Mouse (Mus musculus) hindbrain, embryonic 15.5 days (tissue): ENCODE data around the gene BC030499. TPM values are rescaled to one million over a fixed set of nuclear protein-coding genes. Genes with fewer than 3 reads are reported as not detected.

Experiments
- ATAC-seq: fragments of 200-750 bp; cut with Nextera tagmentation; 2 replicates; pipeline ENCODE4 v1.8.0; 2017; ENCODE audit warnings: low read depth, moderate number of reproducible peaks, moderate TSS enrichment; ENCODE audit not compliant: low FRiP score
- H3K27ac ChIP-seq: fragments of 300-500 bp; sonication (generic); replicated peaks from 2 replicates; pipeline ENCODE4 v1.5.1; 2015; ENCODE audit warnings: mild to moderate bottlenecking, inconsistent platforms
- H3K27me3 ChIP-seq: fragments of 300-500 bp; sonication (generic); 2 replicates; pipeline ENCODE4 v1.6.1; 2015; ENCODE audit warnings: control low read depth, inconsistent platforms
- H3K36me3 ChIP-seq: fragments of 300-500 bp; sonication (generic); 2 replicates; pipeline ENCODE4 v1.6.1; 2015; ENCODE audit warnings: control low read depth, inconsistent platforms
- H3K4me1 ChIP-seq: fragments of 300-500 bp; sonication (generic); replicated peaks from 2 replicates; pipeline ENCODE4 v1.6.1; 2015; ENCODE audit warnings: control low read depth, inconsistent platforms
- H3K4me2 ChIP-seq: fragments of 300-500 bp; sonication (generic); 2 replicates; pipeline ENCODE4 v1.6.1; 2015; ENCODE audit warnings: moderate library complexity, mild to moderate bottlenecking, inconsistent platforms
- H3K4me3 ChIP-seq: fragments of 300-500 bp; sonication (generic); 2 replicates; pipeline ENCODE4 v1.5.1; 2015; ENCODE audit warnings: mild to moderate bottlenecking, inconsistent platforms
- H3K9ac ChIP-seq: fragments of 300-500 bp; sonication (generic); 2 replicates; pipeline ENCODE4 v1.6.1; 2015; ENCODE audit warnings: inconsistent platforms
- H3K9me3 ChIP-seq: fragments of 300-500 bp; sonication (generic); 2 replicates; pipeline ENCODE4 v1.6.1; 2016; ENCODE audit warnings: control low read depth, inconsistent platforms
- WGBS: fragments of 180-500 bp; shearing (Covaris S2); methylation state at CpG from one replicate; pipeline ENCODE4 v1.1.7; 2015; 5-methylcytosine and 5-hydroxymethylcytosine counted together
- polyA plus RNA-seq: library from polyadenylated mRNA; unstranded; fragments of >200 nt; fragmentation: Nextera tagmentation; extraction: Ambion mirVana; gene quantifications from 2 replicates; pipeline ENCODE4 v1.2.1, GENCODE M21; 2015

The BC030499 gene
- polyA plus RNA-seq, 1 experiment from 2014 or later = 0.32 TPM

DNA sequence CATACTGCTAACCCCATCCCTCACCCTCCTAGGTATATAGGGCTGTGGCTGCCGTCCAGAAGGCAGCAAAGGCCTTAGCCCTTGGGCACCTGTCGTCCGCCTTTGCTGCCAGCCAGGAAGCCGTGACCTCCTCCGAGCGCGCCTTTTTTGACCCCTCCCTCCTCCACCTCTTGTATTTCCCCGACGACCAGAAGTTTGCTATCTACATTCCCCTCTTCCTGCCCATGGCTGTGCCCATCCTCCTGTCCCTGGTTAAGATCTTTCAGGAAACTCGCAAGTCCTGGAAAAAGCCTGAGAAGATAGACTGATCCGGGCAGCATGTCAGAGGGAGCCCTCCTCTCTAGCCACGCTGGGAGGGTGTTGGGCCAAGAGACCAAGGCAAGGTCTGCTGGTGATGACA lies 51.1 kb downstream of the BC030499 start:
- H3K4me1 ChIP-seq = peaks cover 35% of the 10 kb centered on the region
- H3K36me3 ChIP-seq = peaks cover 39% of the 10 kb centered on the region
- H3K4me2 ChIP-seq = no peak overlapping the region
- H3K9ac ChIP-seq = no peak overlapping the region
- H3K4me3 ChIP-seq = no peak overlapping the region
- H3K9me3 ChIP-seq = no peaks in the 10 kb centered on the region
- ATAC-seq = no peak
- no peaks in the 10 kb centered on the region for H3K27me3 ChIP-seq
- no peak overlapping the region for H3K27ac ChIP-seq
- WGBS = 89% methylated on average over 12 of the region's 12 CpGs

DNA sequence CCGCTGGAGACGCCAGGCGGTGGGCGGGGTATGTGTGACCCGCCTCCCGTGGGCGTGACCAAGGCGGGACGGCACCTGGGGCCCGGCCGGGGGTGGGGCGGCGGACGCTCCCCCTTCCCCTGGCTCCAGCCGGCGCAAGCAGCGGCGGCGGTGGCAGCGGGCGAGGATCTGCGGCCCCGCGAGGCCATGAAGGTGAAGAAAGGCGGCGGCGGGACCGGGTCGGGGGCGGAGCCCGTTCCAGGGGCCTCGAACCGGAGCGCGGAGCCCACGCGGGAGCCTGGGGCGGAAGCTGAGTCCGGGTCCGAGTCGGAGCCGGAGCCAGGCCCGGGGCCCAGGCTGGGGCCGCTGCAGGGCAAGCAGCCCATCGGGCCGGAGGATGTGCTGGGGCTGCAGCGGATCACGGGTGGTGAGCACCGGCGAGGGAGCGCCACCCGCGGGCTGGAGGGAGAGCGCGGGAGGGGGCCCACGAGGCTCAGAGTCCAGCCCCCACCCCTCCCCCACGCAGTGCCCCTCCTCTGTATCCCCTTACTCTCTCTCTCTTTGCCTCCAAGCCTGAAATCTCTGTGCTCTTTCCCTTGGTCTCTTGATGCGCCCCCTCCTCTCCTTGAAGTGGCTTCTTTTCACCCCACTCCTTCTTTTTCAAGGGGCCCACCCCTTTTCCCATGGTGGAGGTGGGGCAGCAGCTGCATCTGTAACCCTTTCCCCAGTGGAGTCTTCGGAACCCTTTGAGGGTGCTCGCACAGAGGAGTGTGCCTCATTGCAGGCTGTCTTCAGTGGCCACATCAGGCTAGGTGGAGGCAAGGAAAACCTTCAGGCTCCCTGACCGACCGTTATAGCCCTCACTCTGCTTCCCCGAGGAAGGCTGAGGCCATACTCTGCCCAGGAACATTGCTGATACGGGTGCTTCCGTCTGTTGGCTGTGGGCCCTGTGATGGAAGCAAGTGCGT lies 53.0 kb downstream of the BC030499 start, which contains the start of gene Unc119:
Unc119 (plus strand) TSS at position 102 of the 947 bp plus-strand sequence.
- peak within 1 kb of the TSS; percentile 91 for H3K27ac ChIP-seq
- H3K4me2 ChIP-seq = peak within 1 kb of the TSS; percentile 74
- peak within 1 kb of the TSS; percentile 97 for H3K9ac ChIP-seq
- no peaks in the 10 kb centered on the region for H3K27me3 ChIP-seq
- no peaks in the 10 kb centered on the region for H3K9me3 ChIP-seq
- under 1% methylated on average over 40 of the region's 66 CpGs for WGBS
- H3K4me3 ChIP-seq = peak within 1 kb of the TSS; percentile 94
- peak; percentile 85 for ATAC-seq
- H3K36me3 ChIP-seq = peaks cover 32% of the 10 kb centered on the region
- peaks cover 42% of the 10 kb centered on the region for H3K4me1 ChIP-seq

DNA sequence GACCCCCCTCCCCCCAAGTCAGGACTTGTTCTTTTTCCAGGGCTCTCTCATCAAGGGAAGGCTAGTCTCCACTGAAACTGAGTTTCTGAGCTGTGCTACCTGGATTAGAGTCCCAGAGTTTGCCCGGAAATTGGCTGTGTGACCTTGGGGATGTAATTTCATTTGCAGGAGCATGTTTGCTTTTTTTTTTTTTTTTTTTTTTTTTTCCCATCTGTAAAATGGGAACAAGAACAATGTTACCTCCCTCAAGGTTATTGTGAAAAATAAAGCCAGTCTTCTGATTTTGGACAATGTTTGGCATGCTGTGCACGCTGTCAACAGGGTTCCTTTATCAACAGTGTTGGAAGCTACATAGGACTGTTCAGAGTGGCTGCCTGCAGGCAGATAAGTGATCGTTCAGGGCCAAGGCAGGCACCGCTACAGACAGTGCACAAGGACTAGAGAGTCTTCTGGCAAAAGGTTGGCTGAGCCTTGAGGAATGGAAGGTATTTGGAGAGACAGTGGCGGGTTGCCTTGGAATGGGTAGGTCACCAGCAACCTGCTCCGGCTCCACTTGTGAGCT lies 53.8 kb downstream of the BC030499 start:
- Histone ChIP-seq H3K4me1 (peaks cover 42% of the 10 kb centered on the region), H3K36me3 (peaks cover 29% of the 10 kb centered on the region), H3K4me3 (peak overlapping the region; percentile 94), H3K4me2 (peak overlapping the region; percentile 74), H3K9me3 (no peaks in the 10 kb centered on the region), H3K27ac (peak overlapping the region; percentile 91), H3K27me3 (no peaks in the 10 kb centered on the region), H3K9ac (peak overlapping the region; percentile 97)
- WGBS = 77% methylated on average over 6 of the region's 6 CpGs
- no peak for ATAC-seq

DNA sequence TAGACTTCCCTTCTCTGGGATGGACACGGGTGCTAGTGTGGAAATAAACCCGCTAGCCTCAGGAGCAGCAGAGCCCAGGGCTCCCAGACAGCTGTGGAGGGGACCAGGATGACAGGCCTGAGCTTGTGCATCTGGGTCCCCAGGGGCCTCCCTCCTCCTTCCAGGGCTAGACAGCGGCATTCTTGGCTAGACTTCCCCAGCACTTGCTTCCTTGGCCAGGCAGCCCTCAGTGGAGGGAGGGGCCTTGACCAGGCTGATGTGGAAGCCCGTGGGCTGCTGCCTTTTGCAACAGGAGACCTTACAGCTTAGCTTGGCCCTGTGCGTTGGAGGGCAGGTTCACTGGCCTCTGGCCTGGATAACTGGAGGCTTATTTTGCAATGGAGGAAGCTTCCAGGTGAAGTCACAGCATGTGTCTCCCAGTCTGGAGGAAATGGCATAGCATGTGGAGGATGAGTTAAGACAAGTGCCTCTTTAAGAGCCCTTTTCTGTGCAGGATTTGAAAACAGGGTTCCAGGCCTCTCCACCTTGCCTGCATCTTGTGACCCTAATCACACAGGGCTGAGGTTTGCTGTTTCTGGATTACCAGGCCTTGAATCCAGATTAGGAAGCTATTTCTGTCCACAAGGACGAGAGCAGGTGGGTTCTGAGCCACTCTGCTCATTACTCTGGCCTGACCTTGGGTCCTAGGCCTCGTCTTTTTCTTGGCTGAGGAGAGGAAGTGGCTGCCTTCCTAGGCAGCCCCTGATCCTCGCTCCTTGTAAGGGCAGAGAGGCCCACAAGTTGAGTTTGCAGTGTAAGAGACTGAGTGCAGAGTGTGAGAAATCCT lies 54.5 kb downstream of the BC030499 start:
- no peak overlapping the region for H3K27ac ChIP-seq
- H3K9ac ChIP-seq = peak overlapping the region; percentile 17; the same call in 1 of the 2 replicates
- peaks cover 42% of the 10 kb centered on the region for H3K4me1 ChIP-seq
- H3K4me2 ChIP-seq = peak overlapping the region; percentile 74
- H3K9me3 ChIP-seq = no peaks in the 10 kb centered on the region
- no peak for ATAC-seq
- peaks cover 23% of the 10 kb centered on the region for H3K36me3 ChIP-seq
- H3K4me3 ChIP-seq = peak overlapping the region; percentile 94
- WGBS = 59% methylated on average over 8 of the region's 8 CpGs
- no peaks in the 10 kb centered on the region for H3K27me3 ChIP-seq

DNA sequence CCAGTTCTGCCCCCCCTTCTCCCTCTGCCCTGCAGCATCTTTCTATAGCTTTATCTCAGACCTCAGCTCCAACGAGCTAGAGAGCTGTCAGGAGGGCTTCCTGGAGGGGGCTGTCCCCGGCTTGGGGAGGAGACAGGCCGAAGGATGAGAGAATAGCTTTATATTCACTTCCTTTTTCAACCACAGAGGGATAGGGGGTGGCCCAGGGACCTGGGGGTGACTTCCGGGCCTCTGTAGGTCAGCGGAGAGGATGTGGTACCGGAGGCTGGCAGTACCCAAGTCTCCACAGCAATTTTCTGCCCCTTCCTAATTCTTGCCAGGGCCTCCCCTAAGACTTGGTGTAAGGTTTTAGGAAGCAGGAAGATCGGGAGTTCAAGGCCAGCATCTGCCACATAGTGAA lies 55.2 kb downstream of the BC030499 start:
- Histone ChIP-seq H3K9ac (no peak overlapping the region), H3K27ac (no peak overlapping the region), H3K4me2 (peak overlapping the region; percentile 74; the same call in 1 of the 2 replicates), H3K36me3 (peaks cover 18% of the 10 kb centered on the region), H3K4me1 (peaks cover 42% of the 10 kb centered on the region), H3K27me3 (no peaks in the 10 kb centered on the region), H3K9me3 (no peaks in the 10 kb centered on the region), H3K4me3 (no peak overlapping the region)
- no peak for ATAC-seq
- WGBS = 86% methylated on average over 7 of the region's 7 CpGs

Other genes with a start within 250 kb of the BC030499 start
- gene Eral1, start 210.5 kb upstream of the BC030499 start, polyA plus RNA-seq = 30.9 and 32.5 TPM in 2 replicates
- 24.0 and 33.3 TPM in 2 replicates for gene Fam222b, start 196.2 kb upstream of the BC030499 start, polyA plus RNA-seq
- gene Traf4, start 125.3 kb upstream of the BC030499 start, polyA plus RNA-seq = 98.7 and 102 TPM in 2 replicates
- 7.5 and 8.5 TPM in 2 replicates for gene Nek8, start 114.2 kb upstream of the BC030499 start, polyA plus RNA-seq
- gene Tlcd1, start 114.1 kb upstream of the BC030499 start, polyA plus RNA-seq = 12.8 and 13.2 TPM in 2 replicates
- 743 and 824 TPM in 2 replicates for gene Rpl23a, start 107.3 kb upstream of the BC030499 start, polyA plus RNA-seq
- gene Rab34, start 102.4 kb upstream of the BC030499 start, polyA plus RNA-seq = 58.0 and 65.7 TPM in 2 replicates
- 3.1 and 3.2 TPM in 2 replicates for gene Proca1, start 97.4 kb upstream of the BC030499 start, polyA plus RNA-seq
- 91.6 and 92.1 TPM in 2 replicates for gene Sdf2, start 45.1 kb upstream of the BC030499 start, polyA plus RNA-seq
- 24.8 and 27.4 TPM in 2 replicates for gene Supt6, start 44.9 kb upstream of the BC030499 start, polyA plus RNA-seq
- gene 2610507B11Rik, start 29.1 kb upstream of the BC030499 start, polyA plus RNA-seq = 50.9 and 65.0 TPM in 2 replicates
- 9.7 and 14.0 TPM in 2 replicates for gene Spag5, start 10.7 kb downstream of the BC030499 start, polyA plus RNA-seq
- gene Aldoc, start 32.1 kb downstream of the BC030499 start, polyA plus RNA-seq = 318 and 319 TPM in 2 replicates
- 84.6 and 92.9 TPM in 2 replicates for gene Pigs, start 37.6 kb downstream of the BC030499 start, polyA plus RNA-seq
- gene Unc119, start 52.6 kb downstream of the BC030499 start, polyA plus RNA-seq = 88.3 and 94.3 TPM in 2 replicates
- gene Foxn1, start 95.7 kb downstream of the BC030499 start, polyA plus RNA-seq = not detected in 2 replicates
- not detected in 2 replicates for gene Slc13a2, start 131.4 kb downstream of the BC030499 start, polyA plus RNA-seq
- gene Slc46a1, start 174.9 kb downstream of the BC030499 start, polyA plus RNA-seq = 26.0 and 28.4 TPM in 2 replicates
- gene Sarm1, start 206.9 kb downstream of the BC030499 start, polyA plus RNA-seq = 47.3 and 53.2 TPM in 2 replicates
- gene Vtn, start 208.2 kb downstream of the BC030499 start, polyA plus RNA-seq = 157 and 165 TPM in 2 replicates
- gene Sebox, start 212.6 kb downstream of the BC030499 start, polyA plus RNA-seq = 0.12 and 0.14 TPM in 2 replicates
- 88.0 and 91.8 TPM in 2 replicates for gene Tmem199, start 221.3 kb downstream of the BC030499 start, polyA plus RNA-seq
- 181 and 189 TPM in 2 replicates for gene Poldip2, start 221.4 kb downstream of the BC030499 start, polyA plus RNA-seq
- gene Tnfaip1, start 245.5 kb downstream of the BC030499 start, polyA plus RNA-seq = 63.0 and 64.6 TPM in 2 replicates
- gene Ift20, start 245.5 kb downstream of the BC030499 start, polyA plus RNA-seq = 121 and 125 TPM in 2 replicates